Mouse (Mus musculus) cerebellum, postnatal 25 days (tissue): ENCODE measurements around the gene C3.

Source experiments
- DNase-seq, 2 experiments: peaks; one replicate each; pipeline ENCODE4 v3.0.0; 2021; ENCODE audit warnings: mixed read lengths in 2 of 2

Gene C3

DNA sequence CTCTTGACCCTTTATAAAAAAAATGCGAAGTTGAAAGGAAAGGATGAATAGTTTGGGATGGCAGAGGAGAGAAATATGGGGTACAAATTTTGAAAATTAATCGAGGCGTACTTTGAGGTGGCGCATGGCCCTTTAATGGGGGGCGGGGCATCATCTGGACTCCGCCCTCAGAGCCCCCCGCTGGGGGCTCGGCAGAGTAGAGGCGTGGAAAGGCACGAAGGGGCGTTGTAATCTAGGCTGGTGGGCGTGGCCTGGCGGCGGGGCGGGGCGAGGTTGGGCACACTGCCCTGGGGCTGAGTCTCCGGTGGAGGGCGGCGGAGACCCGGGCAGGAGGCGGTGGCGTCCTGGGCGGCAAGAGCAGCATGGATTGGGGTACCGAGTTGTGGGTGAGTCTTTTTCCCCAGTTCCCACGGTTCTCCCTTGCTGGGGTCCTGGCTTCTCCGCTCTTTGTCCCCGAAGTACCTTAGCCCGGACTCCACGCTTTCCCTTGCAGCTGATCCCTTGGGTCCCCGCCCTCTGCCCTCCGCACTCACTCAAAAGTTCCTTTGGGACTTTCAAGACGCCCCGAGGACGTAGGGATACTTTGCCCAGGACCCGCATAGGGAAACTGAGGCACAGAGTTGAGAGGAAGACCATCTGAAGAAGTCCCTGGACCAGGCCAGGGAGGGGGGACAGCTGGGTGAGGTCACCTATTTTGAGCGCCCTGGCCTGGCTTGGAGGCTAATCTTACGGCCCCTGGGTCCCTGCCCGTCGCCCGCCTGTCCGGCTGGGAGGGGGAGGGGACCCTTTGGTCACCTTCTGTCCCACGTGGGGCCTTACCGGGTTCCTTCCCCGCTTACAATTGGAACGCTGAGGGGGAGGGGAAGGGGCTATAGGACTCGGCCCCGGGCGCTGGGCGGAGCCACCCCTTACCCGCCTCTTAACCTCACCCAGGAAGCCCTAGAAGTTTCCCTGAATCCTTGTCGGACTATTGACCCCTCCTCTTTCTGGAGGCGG, 21.5 kb upstream of the C3 start, which contains the start of gene Trip10:
Gene Trip10 (plus strand): TSS at position 270 of the 996 bp plus-strand sequence.
- DNase-seq, result peak; percentile 75 to 88

DNA sequence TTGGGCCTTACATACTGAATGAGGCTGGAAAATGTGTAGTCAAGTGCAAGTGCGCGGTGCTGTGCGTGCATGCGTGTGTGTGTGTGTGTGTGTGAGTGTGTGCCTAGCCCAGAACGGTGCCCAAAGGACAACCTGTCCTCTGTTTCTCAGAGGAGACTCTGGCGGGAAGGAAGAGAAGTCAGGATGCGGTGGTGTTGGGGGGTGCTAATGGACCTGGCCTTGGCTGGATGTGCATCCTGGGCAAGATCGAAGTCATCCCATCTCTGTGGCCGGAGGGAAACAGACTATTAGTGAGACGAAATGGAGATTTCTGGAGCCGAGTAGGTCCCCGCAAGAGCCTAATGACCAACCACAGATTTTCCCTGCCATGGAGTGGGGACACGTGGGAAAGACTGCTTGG, 20.8 kb upstream of the C3 start:
- peak in 1 of 2 experiments; percentile 43 for DNase-seq

DNA sequence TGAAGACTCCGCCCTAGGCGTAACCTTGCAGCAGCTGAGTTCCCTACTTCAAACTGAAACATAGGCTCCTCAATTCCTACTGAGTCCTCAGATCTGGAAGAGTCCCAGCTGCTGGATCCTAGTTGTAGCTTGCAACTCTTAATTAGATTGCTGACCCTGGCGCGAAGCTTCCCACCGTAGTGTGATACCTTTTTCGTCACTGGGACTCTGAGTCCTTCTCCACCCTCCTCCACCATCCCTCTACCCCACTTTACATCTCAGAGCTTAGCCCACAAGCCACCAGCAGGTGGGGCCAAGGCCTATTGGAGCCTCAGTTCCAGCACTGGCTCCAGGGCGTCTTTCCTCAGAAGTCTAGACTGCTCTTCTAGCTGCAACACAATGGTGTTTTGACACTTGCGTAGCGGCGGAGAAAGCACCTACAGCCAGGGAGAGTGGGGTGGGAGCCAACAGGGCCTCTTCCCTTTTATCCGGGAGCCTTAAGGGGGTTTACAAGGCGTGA, 20.3 kb upstream of the C3 start, which contains the start of gene Gpr108:
Gene Gpr108 (minus strand): TSS at position 246 of the 499 bp plus-strand sequence.
- DNase-seq, result peak; percentile 85 to 90

DNA sequence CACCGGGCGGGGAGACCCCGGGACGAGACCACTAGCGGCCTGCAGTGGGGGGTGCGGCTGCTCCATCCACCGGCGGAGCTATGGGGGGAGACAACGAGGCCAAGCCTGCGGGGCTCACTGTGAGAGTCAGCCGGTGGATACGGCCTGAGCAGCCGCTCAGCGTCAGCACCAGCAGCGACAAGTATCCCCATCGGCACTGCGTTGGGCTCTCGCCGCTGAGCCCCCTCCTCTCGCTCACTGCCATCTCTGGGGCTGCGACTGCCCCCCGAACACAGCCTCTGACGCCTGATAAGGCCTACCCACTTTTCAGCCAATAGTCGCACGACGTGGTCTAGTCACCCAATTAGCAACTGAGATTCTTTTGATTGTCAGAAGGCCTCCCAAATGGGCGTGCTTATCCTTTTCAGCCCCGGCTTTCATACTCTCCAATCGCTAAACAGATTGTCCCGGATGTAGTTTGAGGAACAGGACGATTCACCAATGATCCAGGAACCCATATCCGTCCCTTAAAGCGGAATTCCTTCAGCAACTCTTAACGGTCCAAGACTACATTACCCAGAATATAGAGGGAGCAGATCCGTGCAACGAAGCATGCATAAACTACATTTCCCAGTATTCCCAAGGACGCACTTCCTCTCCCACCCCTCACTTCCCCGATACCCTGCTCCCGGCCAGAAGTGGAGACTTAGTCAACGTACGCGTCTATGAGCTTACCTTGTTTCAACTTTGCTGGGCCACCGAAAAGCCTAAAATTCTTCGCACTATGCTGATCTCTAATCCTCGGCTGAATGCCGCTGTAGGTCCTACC, 19.7 kb upstream of the C3 start:
- DNase-seq, result peak; percentile 88 to 89

DNA sequence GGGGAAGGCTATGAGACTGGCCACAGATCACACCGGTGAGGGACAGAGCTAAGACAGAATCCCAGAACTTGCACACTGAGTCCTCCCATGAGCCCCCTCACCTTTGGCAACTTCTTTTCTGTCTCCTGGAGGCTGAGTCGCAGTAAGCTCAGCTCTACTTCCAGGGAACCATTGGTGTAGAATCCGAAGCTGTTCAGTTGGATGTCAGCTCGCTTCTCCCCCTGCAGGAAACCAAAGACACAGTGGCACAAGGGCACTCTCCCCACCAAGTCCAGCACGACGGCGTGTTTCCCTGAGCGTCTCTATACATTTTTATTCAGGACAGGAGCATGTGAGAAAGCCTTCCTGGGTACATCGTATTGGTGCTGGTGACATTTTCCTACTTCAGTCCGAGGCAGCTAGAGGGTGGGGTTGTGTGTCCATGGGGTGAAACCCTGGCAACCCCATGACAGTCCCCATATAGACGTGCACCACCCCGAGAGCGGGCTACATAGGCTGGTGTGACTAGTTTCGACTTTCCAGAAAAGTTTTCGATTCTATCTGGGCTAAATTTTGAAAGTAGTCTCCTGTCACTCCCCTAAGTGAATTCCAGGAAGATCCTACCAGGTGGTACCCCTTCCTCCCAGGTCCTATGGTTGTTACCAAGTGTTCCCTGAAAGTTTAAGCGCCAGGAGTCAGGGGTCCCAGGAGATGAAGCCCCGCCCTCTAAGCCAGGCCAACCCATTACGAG, 18.9 kb upstream of the C3 start:
- DNase-seq, result no peak

DNA sequence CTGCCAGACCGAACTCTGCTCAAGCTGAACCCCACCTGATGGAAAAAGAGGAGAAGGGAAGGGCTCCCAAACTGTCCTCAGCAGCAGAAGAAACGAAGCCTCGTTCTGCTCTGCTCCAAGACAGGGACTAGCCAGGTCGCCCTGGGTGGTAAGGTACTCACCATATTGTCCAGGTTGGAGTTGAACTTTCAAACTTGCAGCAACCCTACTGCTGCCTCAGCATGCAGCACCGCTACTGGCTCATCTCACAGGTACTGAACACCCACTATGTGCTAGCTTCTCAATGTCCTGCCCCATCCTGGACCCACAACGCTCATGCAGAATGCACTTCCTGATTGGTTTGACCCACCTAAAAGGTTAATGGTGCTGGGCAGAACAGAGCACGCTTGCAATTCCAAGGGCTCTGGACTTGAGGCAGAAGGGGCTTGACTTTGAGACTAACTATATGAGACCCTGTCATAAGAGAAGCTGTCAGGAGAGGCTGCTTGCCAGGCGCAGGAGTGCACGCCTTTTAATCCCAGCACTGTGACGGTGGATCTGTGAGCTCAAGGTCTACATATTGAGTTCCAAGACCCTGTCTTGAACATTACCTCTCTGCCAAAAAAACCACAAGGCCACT, 17.5 kb upstream of the C3 start:
- DNase-seq, result no peak

DNA sequence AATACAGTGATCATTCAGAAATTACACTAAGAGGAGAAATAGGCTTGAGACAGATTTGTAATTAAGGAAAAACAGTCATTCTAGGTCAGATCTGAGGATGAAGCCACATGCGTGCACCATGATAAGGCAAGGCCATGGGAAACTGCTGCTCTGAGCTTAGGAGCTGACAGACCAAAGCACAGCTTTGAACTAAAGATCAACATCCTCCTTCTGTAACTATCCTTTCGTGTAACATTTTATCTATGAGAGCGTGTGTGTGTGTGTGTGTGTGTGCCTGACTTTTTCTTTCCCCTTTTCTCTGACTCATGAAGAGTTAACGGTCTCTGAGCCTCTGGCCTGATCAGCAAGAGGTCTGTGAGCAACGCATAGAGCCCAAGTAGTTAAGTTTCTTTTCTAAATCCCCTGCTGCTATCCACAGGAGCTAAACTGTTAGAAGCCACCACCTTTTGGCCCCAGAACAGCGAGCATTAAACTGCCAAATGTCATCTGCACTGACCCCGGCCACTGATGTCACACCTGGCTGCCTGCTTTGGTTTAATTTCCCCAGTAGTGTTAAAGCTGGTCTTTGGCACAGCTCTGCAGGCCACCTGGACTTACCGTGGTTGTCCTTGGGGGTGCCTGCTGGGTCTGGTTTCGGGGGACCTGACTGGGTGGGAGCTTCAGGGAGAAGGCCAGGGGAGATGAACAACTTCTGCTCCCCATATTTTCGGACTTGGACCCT, 15.9 kb upstream of the C3 start:
- no peak for DNase-seq

DNA sequence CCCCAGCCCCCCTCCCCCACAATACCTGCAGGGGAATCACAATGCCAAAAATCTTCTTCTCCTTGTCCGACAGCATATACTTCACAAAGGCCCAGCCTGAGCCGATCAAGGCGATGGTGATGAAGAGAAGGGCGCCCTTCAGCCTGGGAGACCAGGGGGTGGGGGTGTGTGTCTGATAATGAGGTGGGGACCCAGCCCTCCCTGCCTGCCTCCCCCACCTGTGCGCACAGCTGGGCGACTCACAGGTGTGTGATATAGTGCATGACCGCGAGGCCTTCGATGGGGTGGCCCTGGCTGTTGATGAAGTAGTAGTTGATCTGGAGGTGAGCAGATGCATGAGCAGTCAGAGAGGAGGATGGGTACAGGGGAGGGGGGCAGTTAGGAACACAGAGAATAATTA, 9.2 kb upstream of the C3 start:
- no peak for DNase-seq

DNA sequence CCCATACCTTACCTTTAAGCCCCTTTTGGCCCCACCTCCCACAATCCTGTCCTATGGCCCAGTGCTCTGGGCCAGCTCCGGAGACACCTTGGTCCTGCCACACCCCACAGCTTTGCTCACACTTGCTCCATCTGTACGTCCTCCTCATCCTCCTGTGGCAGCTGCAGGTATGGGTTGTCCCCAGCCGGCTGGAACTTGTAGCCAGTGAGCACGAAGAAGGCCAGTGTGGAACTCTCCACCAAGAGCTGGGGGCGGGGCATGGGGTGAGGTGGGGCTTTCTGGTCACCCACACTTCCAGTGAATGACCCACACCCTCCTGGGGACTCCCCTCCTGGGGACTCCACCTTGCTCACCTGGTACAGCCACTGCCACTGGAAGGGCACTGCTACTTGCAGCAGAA, 7.9 kb upstream of the C3 start:
- DNase-seq, result no peak

DNA sequence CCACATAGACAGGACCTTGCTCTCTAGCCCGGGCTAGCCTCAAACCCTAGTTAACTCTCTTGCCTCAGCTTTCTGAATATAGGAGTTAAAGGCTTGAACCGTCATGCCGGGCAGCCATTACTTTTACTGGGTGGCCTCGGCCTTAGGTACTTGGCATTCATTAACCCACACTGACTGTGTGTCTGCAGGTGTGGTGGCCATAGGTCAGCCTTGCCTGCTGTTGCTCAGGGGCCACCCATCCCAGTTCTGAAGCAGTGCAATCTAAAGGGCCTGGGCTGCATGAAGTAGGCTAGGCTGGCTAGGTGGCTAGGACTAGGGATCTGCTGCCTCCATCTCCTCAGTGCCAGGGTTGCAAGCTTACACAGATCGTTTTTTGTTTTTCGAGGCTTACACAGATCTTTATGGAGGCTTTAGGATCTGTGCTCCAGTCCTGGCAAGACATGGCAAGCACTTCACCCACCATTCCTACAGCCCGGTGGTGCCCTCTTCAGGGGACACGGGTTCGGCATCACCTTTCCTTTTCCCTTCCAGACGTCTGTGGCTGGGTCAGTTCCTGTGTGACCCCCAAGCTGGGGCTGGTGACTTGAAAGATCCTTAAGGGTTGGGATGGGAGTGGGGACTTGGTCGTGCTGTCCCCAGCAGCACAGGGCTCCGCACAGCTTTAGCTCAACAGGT, 6.5 kb upstream of the C3 start:
- no peak for DNase-seq

DNA sequence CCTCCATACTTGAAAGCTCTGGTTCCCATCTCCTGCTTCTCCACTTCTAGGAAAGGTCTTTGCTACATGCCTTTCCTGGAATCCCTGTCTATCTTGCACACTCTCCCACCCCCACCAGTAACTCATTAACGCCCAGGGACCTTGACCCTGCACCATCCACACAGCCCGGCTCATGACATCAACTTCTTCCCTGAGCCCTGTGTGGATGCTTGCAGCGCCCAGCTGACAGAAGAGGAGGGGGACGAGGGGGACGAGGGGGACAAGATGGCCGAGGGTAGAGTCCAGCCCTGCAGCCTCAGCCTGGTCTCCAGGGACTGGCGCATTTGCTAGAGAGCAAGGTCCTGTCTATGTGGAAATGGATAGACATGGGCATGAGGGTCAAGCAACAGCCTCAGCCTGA, 5.1 kb upstream of the C3 start:
- no peak for DNase-seq

DNA sequence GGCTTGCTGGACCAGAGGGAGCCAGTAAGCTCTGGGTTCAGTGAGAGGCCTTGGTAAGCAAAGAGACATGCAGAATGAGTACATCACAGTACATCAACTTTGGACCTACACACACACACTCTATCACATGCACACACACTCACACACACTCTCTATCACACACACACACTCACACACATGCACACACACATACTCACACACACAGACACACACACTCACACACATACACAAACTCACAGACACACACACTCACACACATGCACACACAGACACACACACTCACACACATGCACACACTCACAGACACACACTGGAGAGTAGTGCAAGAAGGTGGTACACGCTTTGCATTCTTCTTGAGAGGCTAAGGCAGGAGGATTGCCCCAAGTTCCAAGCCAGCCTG, 4.3 kb upstream of the C3 start:
- DNase-seq, result no peak

DNA sequence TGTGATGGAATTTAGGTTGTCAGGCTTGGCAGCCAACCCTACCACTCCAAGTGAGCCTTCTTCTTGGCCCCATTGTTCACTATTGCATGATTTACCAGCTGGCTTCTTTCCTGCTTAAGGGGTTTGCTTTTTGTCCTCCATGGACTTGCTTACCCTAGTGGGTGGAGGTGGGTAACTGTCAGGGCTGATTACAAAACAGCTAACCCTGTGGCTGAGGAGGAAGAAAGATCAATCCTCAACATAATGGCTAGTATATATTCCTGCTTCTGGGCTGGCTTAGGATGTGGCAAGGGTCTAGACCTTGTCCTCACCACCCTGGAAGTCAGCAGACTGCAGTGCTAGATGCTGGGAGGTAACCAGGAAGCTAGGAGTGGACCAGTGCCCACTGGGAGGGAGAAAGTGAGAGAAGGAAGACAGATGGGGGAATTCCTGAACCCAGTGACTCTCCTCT, 3.4 kb upstream of the C3 start:
- DNase-seq, result no peak

DNA sequence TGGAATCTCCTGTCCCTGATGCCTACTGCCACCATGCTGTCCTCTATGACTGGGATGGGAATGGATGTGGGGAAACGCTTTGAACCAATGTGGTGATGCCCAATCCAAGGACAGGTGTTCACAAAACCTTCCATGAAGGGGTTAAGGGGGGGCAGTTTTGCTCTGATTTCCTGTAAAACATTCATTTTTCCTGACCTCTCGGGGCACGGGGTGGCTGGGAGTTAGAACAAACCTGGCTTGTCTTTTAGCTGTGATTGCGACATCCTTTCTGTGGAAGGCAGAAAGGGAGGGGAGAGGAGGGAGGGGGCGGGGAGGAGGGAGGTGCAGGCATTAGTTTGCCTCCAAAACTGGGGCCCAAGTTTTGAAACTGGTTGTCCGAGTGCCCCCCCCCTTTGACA, 2.8 kb upstream of the C3 start:
- DNase-seq, result no peak

DNA sequence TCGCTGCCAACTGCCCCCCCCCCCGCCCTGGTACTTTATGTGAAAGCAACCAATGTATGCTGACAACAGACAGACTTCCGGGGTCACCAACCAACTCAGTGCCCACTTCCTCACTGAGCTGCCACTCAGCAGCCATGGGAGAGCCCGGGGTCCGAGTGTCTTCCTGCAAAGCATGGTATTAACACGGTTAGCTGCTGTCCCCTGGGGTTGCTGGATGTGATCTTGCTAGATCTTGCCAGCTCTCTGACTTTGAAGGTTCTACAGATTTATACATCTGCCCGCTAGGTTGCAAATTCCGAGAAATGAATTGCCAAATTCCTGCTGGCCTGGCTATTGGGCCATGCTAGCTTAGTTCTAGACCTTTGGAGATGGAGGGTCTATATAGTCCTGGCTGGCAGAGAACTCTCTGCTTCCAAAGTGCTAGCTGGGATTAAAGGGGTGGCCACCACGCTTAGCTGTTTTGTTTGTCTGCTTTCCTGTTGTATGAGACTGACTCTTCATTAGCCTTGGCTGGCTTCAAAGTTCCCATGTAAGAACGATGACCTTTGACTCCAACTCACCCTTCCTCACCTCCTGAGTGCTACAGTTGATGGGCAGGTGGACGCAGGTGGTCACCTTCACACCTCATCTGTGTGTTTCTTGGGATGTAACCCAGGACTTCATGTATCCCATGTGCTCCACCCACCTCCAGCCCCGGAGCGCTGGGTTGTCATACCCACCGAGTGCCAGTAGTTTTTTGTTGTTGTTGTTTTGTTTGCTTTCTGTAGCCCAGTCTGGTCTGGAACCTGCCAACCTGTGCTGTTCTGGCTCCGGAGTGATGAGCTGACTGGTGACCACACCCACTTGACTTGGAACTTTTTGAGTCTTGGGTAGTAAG, 2.2 kb upstream of the C3 start:
- DNase-seq, result no peak

DNA sequence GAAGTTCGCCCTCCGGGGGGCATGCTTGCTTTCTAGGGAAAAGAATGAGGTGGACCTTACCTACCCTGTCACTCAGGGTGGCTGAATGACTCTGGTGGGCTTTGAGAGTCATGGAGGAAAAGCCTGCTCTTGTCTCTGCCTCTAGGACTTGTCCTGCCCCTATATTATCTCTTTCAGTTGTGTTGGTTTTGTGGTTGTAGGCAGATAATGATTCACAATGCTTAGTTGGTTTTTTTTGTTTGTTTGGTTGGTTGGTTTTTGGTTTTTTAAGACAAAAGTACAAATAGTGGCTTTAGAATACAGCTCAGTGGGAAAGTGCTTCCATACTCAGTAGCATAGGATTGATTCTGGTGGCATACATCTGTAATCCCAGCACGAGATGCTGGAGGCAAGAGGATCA, 937 bp upstream of the C3 start:
- DNase-seq, result no peak

DNA sequence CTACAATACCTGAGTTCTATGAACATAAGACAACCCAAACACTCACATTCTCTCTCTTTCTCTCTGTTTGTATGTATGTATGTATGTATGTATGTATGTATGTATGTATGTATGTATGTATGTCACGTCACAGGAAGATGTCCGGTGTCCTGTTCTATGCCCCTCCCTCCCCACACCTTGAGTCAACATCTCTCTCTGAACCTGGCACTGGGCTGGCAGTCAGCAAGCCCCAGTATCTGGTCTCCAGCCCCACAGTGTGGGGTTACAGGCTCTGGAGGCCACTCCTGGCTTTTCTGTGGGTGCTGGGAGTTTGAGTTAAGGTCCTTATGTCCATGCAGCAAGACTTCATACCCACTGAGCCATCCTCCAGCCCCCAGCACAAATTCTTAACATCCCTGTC, 468 bp downstream of the C3 start:
- no peak for DNase-seq

DNA sequence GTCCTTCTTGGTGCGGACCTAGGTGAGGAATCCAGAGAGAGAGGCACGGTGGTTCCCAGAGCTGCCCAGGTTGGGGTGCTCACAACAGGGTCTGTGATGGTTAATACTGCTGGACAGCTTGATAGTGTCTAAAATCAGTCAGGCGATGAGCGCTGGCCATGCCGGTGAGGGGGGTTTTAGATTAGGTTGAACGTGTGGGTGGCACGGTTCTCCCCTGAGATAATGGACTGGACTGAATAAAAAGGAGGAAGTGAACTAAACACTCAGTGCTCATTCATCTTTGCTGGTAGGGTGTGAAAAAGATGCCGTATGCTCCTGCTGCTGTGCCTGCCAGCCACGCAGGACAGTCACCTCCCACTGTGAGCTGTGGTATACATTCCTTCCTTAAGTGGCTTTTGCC, 4.6 kb downstream of the C3 start:
- no peak for DNase-seq

DNA sequence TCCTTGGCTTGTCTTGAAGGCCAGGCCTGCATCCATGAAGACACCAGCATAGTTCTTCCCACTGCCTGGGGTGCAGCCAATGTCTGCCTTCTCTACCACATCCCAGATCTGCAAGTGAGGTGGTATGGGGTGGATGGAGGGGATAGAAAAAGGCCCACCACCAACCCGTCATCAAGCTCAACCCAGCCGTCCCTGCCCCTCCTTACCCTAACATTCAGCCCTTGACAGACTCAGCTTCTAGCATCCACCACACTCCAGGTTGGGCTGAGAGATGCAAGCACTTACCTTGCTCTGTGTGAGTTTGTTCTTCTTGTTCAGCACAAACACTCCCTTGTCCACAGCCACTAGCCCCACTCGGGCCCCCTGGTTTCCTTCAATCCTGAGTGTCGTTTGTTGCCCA, 6.0 kb downstream of the C3 start:
- no peak for DNase-seq

DNA sequence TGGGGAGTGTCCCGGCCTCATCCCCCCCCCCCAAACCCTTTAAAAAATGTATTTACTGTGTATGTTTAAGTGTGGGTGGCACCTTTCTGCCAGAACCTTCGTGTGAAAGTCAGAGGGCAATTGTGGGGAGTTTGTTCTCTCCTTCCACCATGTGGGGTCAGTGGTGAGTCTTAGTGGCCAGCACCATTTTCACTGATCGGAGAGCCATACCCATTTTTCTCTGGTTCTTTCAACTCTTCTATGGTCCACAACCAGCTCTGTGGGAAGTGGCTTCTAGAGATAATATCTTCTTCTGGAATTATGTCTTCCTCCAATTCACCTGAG, 8.1 kb downstream of the C3 start:
- DNase-seq, result peak in 1 of 2 experiments; percentile 32
